Mouse (Mus musculus): ENCODE data around the gene Znrf2. TPM values are rescaled to one million over a fixed set of nuclear protein-coding genes. Genes with fewer than 3 reads are reported as not detected.

Gene Znrf2
- polyA plus RNA-seq, 1 experiment from 2014 or later = 2.9 TPM

DNA sequence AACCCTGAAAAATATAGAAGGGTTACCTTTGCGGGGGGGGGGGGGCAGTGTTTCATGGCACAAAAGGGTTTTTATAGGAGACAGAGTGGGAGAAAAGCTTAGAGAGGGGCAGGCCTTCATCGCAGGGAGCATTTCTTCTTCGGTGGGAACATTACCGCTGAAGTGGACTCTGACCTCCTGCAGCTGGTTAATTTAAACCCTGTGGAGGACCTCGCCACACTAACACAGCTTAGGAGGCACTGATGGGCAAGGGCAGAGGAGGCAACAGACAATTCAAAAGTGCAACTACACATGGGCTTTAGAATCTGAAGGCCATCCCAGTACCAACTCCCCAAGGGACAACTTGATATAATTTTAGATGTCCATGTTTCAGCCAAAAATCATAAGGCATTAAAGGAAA lies 20.7 kb upstream of the Znrf2 start:
- Histone ChIP-seq H3K27ac (ENCODE audit: low read depth, low read length) (no peak overlapping the region), H3K27me3 (ENCODE audit: control insufficient read depth, insufficient read depth, low read length) (no peaks in the 10 kb centered on the region), H3K4me2 (no peak overlapping the region), H3K36me3 (ENCODE audit: control insufficient read depth, insufficient read depth, low read length) (no peaks in the 10 kb centered on the region), H3K9me3 (ENCODE audit: control insufficient read depth, low read length) (no peaks in the 10 kb centered on the region), H3K4me3 (ENCODE audit: low read depth, low read length) (no peak overlapping the region), H3K4me1 (ENCODE audit: control insufficient read depth, insufficient read depth, low read length) (no peaks in the 10 kb centered on the region), H3K9ac (ENCODE audit: low read length) (no peak overlapping the region)
- WGBS = 69% methylated on average over 5 of the region's 5 CpGs
- DNase-seq (ENCODE audit: low spot score, missing footprints) = no peak
- ATAC-seq (ENCODE audit: low FRiP score) = no peak

DNA sequence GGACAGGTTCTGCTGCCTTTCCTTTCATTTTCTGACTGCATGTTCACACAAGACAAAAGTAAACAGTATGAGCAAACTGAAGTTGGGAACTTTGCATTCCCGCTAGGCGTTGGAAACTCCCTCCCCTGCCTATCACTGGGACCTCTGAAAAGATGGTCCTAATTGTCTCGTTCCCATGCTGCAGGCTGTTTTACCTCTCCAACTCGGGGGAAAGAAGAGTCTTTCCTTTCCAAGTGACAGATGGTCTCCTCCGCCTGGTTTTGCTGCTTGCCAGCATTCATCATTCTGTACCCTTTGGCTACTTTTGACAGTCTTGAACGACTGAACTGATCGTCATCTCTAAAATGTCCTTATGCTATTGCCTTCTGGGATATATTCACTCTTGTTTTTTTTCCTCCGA lies 14.4 kb upstream of the Znrf2 start:
- WGBS = 79% methylated on average over 8 of the region's 8 CpGs
- no peak for ATAC-seq (ENCODE audit: low FRiP score)
- Histone ChIP-seq H3K9me3 (ENCODE audit: control insufficient read depth, low read length) (no peaks in the 10 kb centered on the region), H3K27me3 (ENCODE audit: control insufficient read depth, insufficient read depth, low read length) (no peaks in the 10 kb centered on the region), H3K9ac (ENCODE audit: low read length) (no peak overlapping the region), H3K36me3 (ENCODE audit: control insufficient read depth, insufficient read depth, low read length) (no peaks in the 10 kb centered on the region), H3K27ac (ENCODE audit: low read depth, low read length) (no peak overlapping the region), H3K4me3 (ENCODE audit: low read depth, low read length) (no peak overlapping the region), H3K4me1 (ENCODE audit: control insufficient read depth, insufficient read depth, low read length) (no peaks in the 10 kb centered on the region), H3K4me2 (no peak overlapping the region)
- DNase-seq (ENCODE audit: low spot score, missing footprints) = no peak

DNA sequence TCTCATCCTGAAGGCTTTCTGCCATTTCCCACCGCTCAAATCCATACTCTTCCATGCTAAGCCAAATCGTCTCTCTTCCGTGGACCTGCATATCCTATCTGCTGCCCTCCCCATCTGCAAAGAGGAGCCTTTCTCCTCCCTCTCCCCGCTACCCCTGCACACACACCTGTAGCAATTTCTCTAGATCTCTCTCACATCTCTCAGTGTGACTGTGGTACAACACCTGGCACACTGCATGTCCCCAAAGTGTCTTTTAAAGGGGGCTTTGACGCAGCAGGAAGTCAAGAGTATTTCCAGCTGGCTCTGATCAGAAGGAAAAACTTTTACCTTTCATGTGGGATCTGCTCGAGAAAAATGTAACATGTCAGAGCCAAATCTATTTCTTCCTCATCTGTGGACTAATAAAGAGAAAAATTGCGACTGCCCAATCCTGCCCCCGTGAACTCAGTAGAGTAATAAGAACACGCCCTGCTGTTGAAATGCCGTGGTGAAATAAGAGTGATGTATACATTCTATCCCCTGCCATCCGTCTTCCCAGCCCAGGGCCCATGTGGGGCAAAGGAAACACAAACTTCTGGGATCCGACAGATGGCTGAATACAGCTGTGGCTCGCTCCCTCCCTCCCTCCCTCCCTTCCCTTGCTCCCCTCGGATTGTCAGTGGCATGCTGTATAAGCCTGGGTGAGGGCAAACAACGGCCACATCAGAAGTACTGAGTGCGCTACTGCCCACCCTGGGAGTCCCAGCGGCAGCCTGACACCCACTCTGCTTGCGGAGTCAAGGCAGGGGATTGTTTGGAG lies 12.5 kb upstream of the Znrf2 start:
- H3K4me1 ChIP-seq (ENCODE audit: control insufficient read depth, insufficient read depth, low read length) = no peaks in the 10 kb centered on the region
- no peak overlapping the region for H3K9ac ChIP-seq (ENCODE audit: low read length)
- no peak overlapping the region for H3K4me2 ChIP-seq
- H3K36me3 ChIP-seq (ENCODE audit: control insufficient read depth, insufficient read depth, low read length) = no peaks in the 10 kb centered on the region
- H3K27me3 ChIP-seq (ENCODE audit: control insufficient read depth, insufficient read depth, low read length) = no peaks in the 10 kb centered on the region
- DNase-seq (ENCODE audit: low spot score, missing footprints) (peak; percentile 61), ATAC-seq (ENCODE audit: low FRiP score) (no peak)
- H3K27ac ChIP-seq (ENCODE audit: low read depth, low read length) = no peak overlapping the region
- H3K9me3 ChIP-seq (ENCODE audit: control insufficient read depth, low read length) = no peaks in the 10 kb centered on the region
- no peak overlapping the region for H3K4me3 ChIP-seq (ENCODE audit: low read depth, low read length)
- WGBS = 67% methylated on average over 18 of the region's 18 CpGs

DNA sequence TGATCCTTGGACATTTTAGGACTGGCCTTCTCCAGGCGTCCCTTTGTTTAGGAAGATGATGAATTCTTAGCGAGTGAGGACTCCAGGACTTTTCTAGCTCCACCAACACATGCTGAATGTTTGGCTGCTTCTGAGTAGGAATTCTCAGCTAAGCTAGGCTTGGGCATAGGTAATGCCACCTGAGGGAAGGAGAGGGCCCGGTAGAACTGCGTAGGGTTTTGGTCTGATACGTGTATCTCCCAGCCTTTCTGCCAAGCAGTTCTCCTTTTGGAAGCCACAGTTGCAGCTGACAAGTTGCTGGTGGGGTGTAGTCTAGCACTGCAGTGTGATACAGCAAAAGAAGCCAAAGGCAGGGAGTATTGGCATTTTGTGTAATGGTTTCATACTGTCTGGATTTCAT lies 10.9 kb upstream of the Znrf2 start:
- Histone ChIP-seq H3K9ac (ENCODE audit: low read length) (no peak overlapping the region), H3K27ac (ENCODE audit: low read depth, low read length) (no peak overlapping the region), H3K27me3 (ENCODE audit: control insufficient read depth, insufficient read depth, low read length) (no peaks in the 10 kb centered on the region), H3K4me2 (no peak overlapping the region), H3K36me3 (ENCODE audit: control insufficient read depth, insufficient read depth, low read length) (no peaks in the 10 kb centered on the region), H3K9me3 (ENCODE audit: control insufficient read depth, low read length) (no peaks in the 10 kb centered on the region), H3K4me1 (ENCODE audit: control insufficient read depth, insufficient read depth, low read length) (no peaks in the 10 kb centered on the region), H3K4me3 (ENCODE audit: low read depth, low read length) (no peak overlapping the region)
- no peak for ATAC-seq (ENCODE audit: low FRiP score)
- WGBS = 84% methylated on average over 5 of the region's 5 CpGs
- peak; percentile 35 for DNase-seq (ENCODE audit: low spot score, missing footprints)

DNA sequence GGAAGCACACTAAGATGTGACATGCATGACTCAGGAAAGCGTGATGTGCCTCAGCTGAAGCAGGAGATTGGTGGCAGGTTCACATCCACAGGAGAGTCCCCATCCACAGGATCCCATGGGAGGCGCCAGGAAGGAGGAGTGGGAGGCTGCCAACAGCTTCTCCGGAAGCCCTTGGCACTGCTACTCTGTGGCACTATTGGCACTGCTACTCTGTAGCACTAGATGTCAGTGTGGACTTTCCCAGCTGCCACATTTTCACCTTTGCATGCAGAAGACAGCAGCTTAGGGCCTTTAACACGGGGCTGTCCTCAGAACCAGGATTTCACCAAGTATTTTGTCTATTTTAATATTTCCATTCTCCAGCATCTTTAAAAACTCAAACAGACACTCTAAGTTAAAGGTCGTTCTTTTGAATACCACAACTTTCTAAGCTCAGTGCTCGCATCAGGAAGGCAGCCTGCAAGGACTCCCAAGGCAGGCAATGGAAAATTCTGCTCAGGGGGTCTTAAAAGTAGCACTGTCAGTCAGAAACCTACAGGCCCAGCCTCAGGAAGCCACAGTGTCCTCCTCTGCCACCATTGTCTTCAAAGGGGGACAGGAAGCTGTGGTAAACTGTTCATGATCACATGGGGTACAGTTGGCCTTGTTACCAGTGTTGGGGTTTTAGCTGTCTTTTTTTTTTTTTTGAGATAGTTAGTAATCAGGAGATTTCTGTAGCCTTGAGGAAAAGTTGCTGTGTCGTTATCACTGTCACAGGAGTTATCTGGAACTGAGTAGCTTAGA lies 7.0 kb upstream of the Znrf2 start:
- DNase-seq (ENCODE audit: low spot score, missing footprints) (peak; percentile 60), ATAC-seq (ENCODE audit: low FRiP score) (no peak)

DNA sequence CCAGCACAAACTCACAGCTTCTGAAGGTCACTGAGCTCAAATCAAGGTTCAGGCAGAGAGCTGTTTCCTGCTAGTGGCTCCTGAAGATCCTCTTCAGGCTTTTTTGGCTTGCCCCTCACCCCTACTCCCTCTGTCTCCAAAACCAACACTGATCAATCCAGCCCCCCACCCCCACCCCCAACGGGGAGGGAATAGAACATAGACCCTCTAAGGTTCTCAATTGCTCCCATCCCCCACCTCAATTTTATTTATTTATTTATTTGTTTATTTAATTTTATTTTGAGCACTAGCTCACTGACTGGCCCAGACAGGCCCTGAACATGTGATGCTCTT lies 6.4 kb upstream of the Znrf2 start:
- no peak overlapping the region for H3K9ac ChIP-seq (ENCODE audit: low read length)
- H3K27me3 ChIP-seq (ENCODE audit: control insufficient read depth, insufficient read depth, low read length) = no peaks in the 10 kb centered on the region
- H3K4me1 ChIP-seq (ENCODE audit: control insufficient read depth, insufficient read depth, low read length) = no peaks in the 10 kb centered on the region
- no peaks in the 10 kb centered on the region for H3K9me3 ChIP-seq (ENCODE audit: control insufficient read depth, low read length)
- 67% methylated on average over 1 of the region's 1 CpGs for WGBS
- no peak overlapping the region for H3K27ac ChIP-seq (ENCODE audit: low read depth, low read length)
- ATAC-seq (ENCODE audit: low FRiP score) (no peak), DNase-seq (ENCODE audit: low spot score, missing footprints) (peak; percentile 28)
- H3K4me2 ChIP-seq = no peak overlapping the region
- no peaks in the 10 kb centered on the region for H3K36me3 ChIP-seq (ENCODE audit: control insufficient read depth, insufficient read depth, low read length)
- H3K4me3 ChIP-seq (ENCODE audit: low read depth, low read length) = no peak overlapping the region

More for the DNA sequence above, 7.0 kb upstream of the Znrf2 start:
- no peaks in the 10 kb centered on the region for H3K4me1 ChIP-seq (ENCODE audit: control insufficient read depth, insufficient read depth, low read length)
- H3K9me3 ChIP-seq (ENCODE audit: control insufficient read depth, low read length) = no peaks in the 10 kb centered on the region
- H3K27ac ChIP-seq (ENCODE audit: low read depth, low read length) = no peak overlapping the region
- WGBS = 68% methylated on average over 7 of the region's 7 CpGs
- H3K9ac ChIP-seq (ENCODE audit: low read length) = no peak overlapping the region
- no peaks in the 10 kb centered on the region for H3K36me3 ChIP-seq (ENCODE audit: control insufficient read depth, insufficient read depth, low read length)
- H3K4me3 ChIP-seq (ENCODE audit: low read depth, low read length) = no peak overlapping the region
- H3K27me3 ChIP-seq (ENCODE audit: control insufficient read depth, insufficient read depth, low read length) = no peaks in the 10 kb centered on the region
- no peak overlapping the region for H3K4me2 ChIP-seq

DNA sequence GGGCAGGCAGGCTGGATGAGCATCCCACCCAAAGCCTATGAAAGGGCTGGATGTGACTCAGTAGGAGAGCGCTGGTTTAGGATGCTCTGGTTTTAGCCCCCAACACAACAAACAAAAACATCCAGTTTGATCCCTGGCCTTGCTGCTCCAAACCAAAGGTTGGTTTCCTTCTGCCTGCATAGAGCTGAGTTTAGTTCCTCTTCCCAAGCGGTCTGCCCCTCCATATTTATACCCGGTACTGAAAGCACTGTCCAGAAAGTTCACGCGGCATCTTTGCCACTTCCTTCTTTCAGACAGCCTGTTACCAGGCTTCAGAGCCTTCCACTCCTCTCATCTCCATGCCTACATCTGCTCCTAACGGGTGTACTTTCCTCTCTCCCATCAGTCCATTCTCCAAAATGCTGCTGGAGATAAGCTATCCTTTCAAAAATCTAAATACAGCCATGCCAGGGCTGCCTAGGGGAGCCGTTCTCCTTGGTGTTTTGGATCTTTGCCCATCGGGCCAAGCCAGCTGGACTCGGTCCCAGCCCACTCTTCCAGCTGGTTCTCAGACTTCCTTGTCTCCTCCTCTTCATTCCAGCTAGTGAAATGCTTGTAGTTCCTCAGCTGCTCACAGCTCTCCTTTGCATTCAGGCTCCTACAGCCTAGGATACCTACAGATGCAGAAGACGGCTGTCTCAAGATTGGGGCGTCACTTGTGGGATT lies 5.0 kb upstream of the Znrf2 start:
- Histone ChIP-seq H3K4me2 (no peak overlapping the region), H3K4me1 (ENCODE audit: control insufficient read depth, insufficient read depth, low read length) (no peaks in the 10 kb centered on the region; the same call in 1 of the 2 replicates), H3K36me3 (ENCODE audit: control insufficient read depth, insufficient read depth, low read length) (no peaks in the 10 kb centered on the region), H3K9ac (ENCODE audit: low read length) (no peak overlapping the region), H3K4me3 (ENCODE audit: low read depth, low read length) (no peak overlapping the region), H3K27ac (ENCODE audit: low read depth, low read length) (no peak overlapping the region), H3K27me3 (ENCODE audit: control insufficient read depth, insufficient read depth, low read length) (no peaks in the 10 kb centered on the region), H3K9me3 (ENCODE audit: control insufficient read depth, low read length) (no peaks in the 10 kb centered on the region)
- DNase-seq (ENCODE audit: low spot score, missing footprints) (peak; percentile 60), ATAC-seq (ENCODE audit: low FRiP score) (no peak)
- 88% methylated on average over 11 of the region's 11 CpGs for WGBS

DNA sequence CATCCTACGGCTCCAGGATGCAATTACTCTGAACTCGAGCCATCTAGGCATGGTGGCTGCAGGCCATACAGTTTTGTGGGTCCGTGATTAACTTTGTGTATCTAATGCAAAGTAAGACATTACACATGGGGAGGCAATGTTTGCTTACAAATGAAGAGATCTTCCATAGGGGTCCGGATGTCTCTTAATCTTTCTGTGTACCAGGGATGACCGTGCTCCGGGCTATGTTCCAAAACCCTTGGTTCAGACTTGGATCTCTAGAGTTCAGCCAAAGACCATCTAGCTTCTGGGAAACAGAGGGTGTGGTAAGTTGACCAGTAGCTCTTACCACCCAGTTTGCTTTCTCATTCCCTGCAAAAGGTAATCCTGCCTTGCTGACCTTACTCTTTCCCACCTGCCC lies 4.4 kb upstream of the Znrf2 start:
- H3K4me1 ChIP-seq (ENCODE audit: control insufficient read depth, insufficient read depth, low read length) = no peaks in the 10 kb centered on the region; the same call in 1 of the 2 replicates
- no peak overlapping the region for H3K27ac ChIP-seq (ENCODE audit: low read depth, low read length)
- H3K4me2 ChIP-seq = no peak overlapping the region
- ATAC-seq (ENCODE audit: low FRiP score) = no peak
- H3K27me3 ChIP-seq (ENCODE audit: control insufficient read depth, insufficient read depth, low read length) = no peaks in the 10 kb centered on the region
- no peak overlapping the region for H3K4me3 ChIP-seq (ENCODE audit: low read depth, low read length)
- WGBS = 92% methylated on average over 6 of the region's 6 CpGs
- peak; percentile 28 for DNase-seq (ENCODE audit: low spot score, missing footprints)
- no peaks in the 10 kb centered on the region for H3K36me3 ChIP-seq (ENCODE audit: control insufficient read depth, insufficient read depth, low read length)
- no peaks in the 10 kb centered on the region for H3K9me3 ChIP-seq (ENCODE audit: control insufficient read depth, low read length)
- no peak overlapping the region for H3K9ac ChIP-seq (ENCODE audit: low read length)
